Mouse (Mus musculus): Measurements from ENCODE around the gene Tmem95. TPM values are rescaled to one million over a fixed set of nuclear protein-coding genes. Genes with fewer than 3 reads are reported as not detected.
"Not testable (repeated sequence)": the region's sequence is repeated elsewhere in the genome, so short reads cannot be mapped to it uniquely, and the experiment has no call there.

Gene Tmem95
- polyA plus RNA-seq, 1 experiment from 2014 or later, result not detected

GRCm38 (mm10) chr11:69878399-69878798, 581 bp upstream of the Tmem95 start:
- H3K4me3 ChIP-seq, result no peak overlapping the region
- no peaks in the 10 kb centered on the region for H3K36me3 ChIP-seq
- H3K27me3 ChIP-seq (replicated peaks), result no peaks in the 10 kb centered on the region
- no peak for ATAC-seq (ENCODE audit: extremely low read depth, insufficient number of reproducible peaks, low FRiP score, low TSS enrichment)
- H3K4me1 ChIP-seq, result peaks cover 53% of the 10 kb centered on the region
- WGBS, result 84% methylated on average over 3 of the region's 3 CpGs
- no peak overlapping the region for H3K27ac ChIP-seq (replicated peaks)
- no peaks in the 10 kb centered on the region for H3K9me3 ChIP-seq
- 0 out of 2 replicates have a peak overlapping the region, but pooled peaks have one; percentile 2 for H3K9ac ChIP-seq
- H3K4me2 ChIP-seq, result peak overlapping the region; percentile 91

GRCm38 (mm10) chr11:69876867-69877266, 951 bp downstream of the Tmem95 start:
- Histone ChIP-seq H3K4me2 (peak overlapping the region; percentile 60), H3K4me1 (peaks cover 48% of the 10 kb centered on the region), H3K4me3 (peak overlapping the region; percentile 32), H3K27ac (replicated peaks) (peak overlapping the region; percentile 74), H3K9ac (peak overlapping the region; percentile 68), H3K36me3 (no peaks in the 10 kb centered on the region), H3K27me3 (replicated peaks) (no peaks in the 10 kb centered on the region), H3K9me3 (no peaks in the 10 kb centered on the region)
- no peak for ATAC-seq (ENCODE audit: extremely low read depth, insufficient number of reproducible peaks, low FRiP score, low TSS enrichment)
- WGBS, result 3% methylated on average over 12 of the region's 12 CpGs

DNA sequence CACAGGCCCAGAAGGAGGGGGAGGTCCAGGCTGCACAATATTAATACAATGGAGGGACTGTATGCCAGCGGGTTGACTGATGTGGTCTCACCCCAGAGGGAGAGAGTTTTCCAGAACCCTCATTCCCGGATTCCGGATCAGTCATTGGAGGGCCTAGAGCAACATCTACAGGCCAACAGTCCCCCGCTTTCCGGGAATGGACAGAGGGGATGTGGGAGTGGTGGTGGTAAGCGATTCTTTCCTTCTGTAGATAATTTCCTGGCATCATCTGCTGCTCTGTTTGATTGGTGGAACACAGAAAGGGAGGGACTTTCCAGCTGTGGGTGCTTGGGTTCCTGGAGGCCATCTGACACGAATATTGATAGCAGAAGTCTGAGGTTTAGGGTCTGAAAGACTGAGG, 1.6 kb downstream of the Tmem95 start:
- no peak for ATAC-seq (ENCODE audit: extremely low read depth, insufficient number of reproducible peaks, low FRiP score, low TSS enrichment)
- H3K27ac ChIP-seq (replicated peaks), result peak overlapping the region; percentile 74
- H3K4me1 ChIP-seq, result peaks cover 41% of the 10 kb centered on the region
- H3K27me3 ChIP-seq (replicated peaks), result no peaks in the 10 kb centered on the region
- no peaks in the 10 kb centered on the region for H3K9me3 ChIP-seq
- no peaks in the 10 kb centered on the region for H3K36me3 ChIP-seq
- H3K9ac ChIP-seq, result peak overlapping the region; percentile 48; the same call in 1 of the 2 replicates
- no peak overlapping the region for H3K4me2 ChIP-seq
- no peak overlapping the region for H3K4me3 ChIP-seq
- 40% methylated on average over 7 of the region's 7 CpGs for WGBS

DNA sequence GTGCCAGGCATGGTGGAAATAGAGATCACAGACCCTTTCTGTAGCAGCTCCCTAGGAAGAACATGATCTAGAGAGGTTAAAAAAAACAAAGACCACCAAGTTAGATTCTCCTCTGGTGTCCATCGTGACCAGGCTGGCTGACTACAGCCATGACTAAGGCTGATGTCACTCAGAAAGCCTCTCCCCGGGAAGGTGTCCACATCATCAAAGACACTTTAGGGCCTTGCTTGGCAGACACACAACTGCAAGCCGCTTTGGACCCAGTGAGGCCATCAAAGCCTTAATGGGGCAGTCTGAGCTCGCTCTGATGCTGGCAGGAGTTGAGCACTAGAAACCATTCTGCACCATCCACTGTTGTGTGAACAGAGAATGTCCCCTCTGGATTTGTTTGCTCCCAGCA, 5.4 kb downstream of the Tmem95 start:
- Histone ChIP-seq H3K27me3 (replicated peaks) (no peaks in the 10 kb centered on the region), H3K9ac (no peak overlapping the region), H3K27ac (replicated peaks) (no peak overlapping the region), H3K4me1 (peaks cover 18% of the 10 kb centered on the region), H3K4me2 (no peak overlapping the region), H3K36me3 (no peaks in the 10 kb centered on the region), H3K4me3 (no peak overlapping the region), H3K9me3 (no peaks in the 10 kb centered on the region)
- 68% methylated on average over 4 of the region's 4 CpGs for WGBS
- ATAC-seq (ENCODE audit: extremely low read depth, insufficient number of reproducible peaks, low FRiP score, low TSS enrichment), result no peak

DNA sequence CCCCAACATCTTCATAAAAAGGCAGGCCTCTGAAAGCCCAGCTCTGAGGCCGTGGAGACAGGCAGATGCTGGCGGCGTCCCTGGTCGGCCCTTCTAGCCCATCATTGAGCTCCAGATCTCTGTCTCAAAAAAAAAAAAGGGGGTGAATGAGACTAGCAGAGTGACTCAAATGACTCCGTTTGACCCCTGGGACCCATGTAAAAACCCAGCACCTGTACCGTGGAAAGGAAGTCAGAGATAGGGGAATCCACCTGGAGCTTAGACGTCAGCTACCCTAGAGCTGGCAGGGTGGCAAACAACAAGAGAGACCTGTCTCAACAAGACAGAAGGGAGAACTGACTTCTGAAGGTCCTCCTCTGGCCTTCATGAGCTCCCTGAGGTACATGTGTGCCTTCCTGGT, 6.0 kb downstream of the Tmem95 start:
- Histone ChIP-seq H3K36me3 (no peaks in the 10 kb centered on the region), H3K4me2 (no peak overlapping the region), H3K4me3 (no peak overlapping the region), H3K27me3 (replicated peaks) (no peaks in the 10 kb centered on the region), H3K9ac (no peak overlapping the region), H3K4me1 (peaks cover 17% of the 10 kb centered on the region), H3K9me3 (no peaks in the 10 kb centered on the region), H3K27ac (replicated peaks) (no peak overlapping the region)
- 80% methylated on average over 7 of the region's 7 CpGs for WGBS
- ATAC-seq (ENCODE audit: extremely low read depth, insufficient number of reproducible peaks, low FRiP score, low TSS enrichment), result no peak

- Histone ChIP-seq H3K4me1 (peaks cover 5% of the 10 kb centered on the region; the same call in 1 of the 2 replicates), H3K4me2 (no peak overlapping the region), H3K9ac (no peak overlapping the region), H3K9me3 (no peaks in the 10 kb centered on the region), H3K27me3 (replicated peaks) (no peaks in the 10 kb centered on the region), H3K36me3 (no peaks in the 10 kb centered on the region), H3K4me3 (no peak overlapping the region), H3K27ac (replicated peaks) (no peak overlapping the region)
- whole genome bisulfite sequencing, result 78% methylated on average over 2 of the region's 2 CpGs
- no peak for ATAC-seq (ENCODE audit: extremely low read depth, insufficient number of reproducible peaks, low FRiP score, low TSS enrichment)
Observed at GRCm38 (mm10) chr11:69870289-69871069, 7.3 kb downstream of the Tmem95 start.

- peaks cover 14% of the 10 kb centered on the region for H3K4me1 ChIP-seq
- H3K36me3 ChIP-seq, result no peaks in the 10 kb centered on the region
- no peaks in the 10 kb centered on the region for H3K27me3 ChIP-seq (replicated peaks)
- ATAC-seq (ENCODE audit: extremely low read depth, insufficient number of reproducible peaks, low FRiP score, low TSS enrichment), result no peak
- no peaks in the 10 kb centered on the region for H3K9me3 ChIP-seq
- no peak overlapping the region for H3K4me3 ChIP-seq
- H3K9ac ChIP-seq, result no peak overlapping the region
- H3K4me2 ChIP-seq, result no peak overlapping the region
- H3K27ac ChIP-seq (replicated peaks), result no peak overlapping the region
- WGBS, result 36% methylated on average over 9 of the region's 9 CpGs
Observed at GRCm38 (mm10) chr11:69867335-69867734, 10.5 kb downstream of the Tmem95 start.

DNA sequence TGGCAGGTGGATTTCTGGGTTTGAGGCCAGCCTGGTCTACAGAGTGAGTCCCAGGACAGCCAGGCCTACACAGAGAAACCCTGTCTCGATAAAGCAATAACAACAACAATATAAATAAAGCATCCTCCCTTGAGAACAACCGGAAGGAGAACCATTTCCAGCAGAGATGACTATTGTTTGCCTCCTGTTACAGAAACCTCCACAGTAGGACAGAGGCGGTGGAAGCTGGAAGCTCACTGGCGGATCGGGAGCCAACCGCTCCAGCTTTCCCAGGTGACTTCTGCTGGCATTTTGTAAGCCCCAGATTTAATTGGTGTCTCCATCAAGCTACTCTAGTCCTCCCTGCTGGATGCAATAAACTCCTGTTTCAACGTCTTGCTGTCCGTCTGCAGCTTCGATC, 12.3 kb downstream of the Tmem95 start:
- Histone ChIP-seq H3K4me2 (no peak overlapping the region), H3K27me3 (replicated peaks) (no peaks in the 10 kb centered on the region), H3K36me3 (no peaks in the 10 kb centered on the region), H3K27ac (replicated peaks) (no peak overlapping the region), H3K4me3 (no peak overlapping the region), H3K9ac (no peak overlapping the region), H3K9me3 (no peaks in the 10 kb centered on the region), H3K4me1 (peaks cover 14% of the 10 kb centered on the region)
- 88% methylated on average over 9 of the region's 9 CpGs for WGBS
- no peak for ATAC-seq (ENCODE audit: extremely low read depth, insufficient number of reproducible peaks, low FRiP score, low TSS enrichment)

GRCm38 (mm10) chr11:69864138-69864860, 13.5 kb downstream of the Tmem95 start:
- Histone ChIP-seq H3K27me3 (replicated peaks) (peaks cover 8% of the 10 kb centered on the region), H3K36me3 (no peaks in the 10 kb centered on the region), H3K27ac (replicated peaks) (peak overlapping the region; percentile 65), H3K4me3 (no peak overlapping the region), H3K9me3 (no peaks in the 10 kb centered on the region), H3K4me1 (peaks cover 14% of the 10 kb centered on the region), H3K4me2 (no peak overlapping the region), H3K9ac (no peak overlapping the region)
- no peak for ATAC-seq (ENCODE audit: extremely low read depth, insufficient number of reproducible peaks, low FRiP score, low TSS enrichment)
- 54% methylated on average over 8 of the region's 8 CpGs for WGBS

DNA sequence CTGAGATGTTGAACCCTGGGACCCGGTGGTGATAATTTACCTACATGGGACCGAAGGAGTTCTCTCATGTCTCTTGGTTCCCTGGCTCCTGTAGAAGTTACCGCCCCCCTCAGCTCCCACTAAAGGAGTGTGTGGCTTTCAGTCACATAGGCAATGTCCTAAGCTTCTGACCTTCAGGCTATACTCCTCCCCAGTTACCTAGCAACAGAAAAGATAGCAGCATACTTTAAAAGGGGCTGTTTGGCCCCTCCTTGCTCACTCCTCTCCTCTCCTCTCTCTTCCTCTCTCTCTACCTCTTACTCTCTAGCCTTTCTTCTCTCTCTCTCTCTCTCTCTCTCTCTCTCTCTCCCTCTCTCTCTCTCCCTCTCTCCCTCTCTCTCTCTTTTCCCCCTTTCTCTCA, 14.1 kb downstream of the Tmem95 start:
- peak overlapping the region; percentile 65 for H3K27ac ChIP-seq (replicated peaks)
- peaks cover 14% of the 10 kb centered on the region for H3K27me3 ChIP-seq (replicated peaks)
- H3K9ac ChIP-seq; ATAC-seq (ENCODE audit: extremely low read depth, insufficient number of reproducible peaks, low FRiP score, low TSS enrichment); H3K4me3 ChIP-seq; H3K36me3 ChIP-seq; H3K4me2 ChIP-seq; H3K9me3 ChIP-seq: not testable (repeated sequence)
- peaks cover 14% of the 10 kb centered on the region for H3K4me1 ChIP-seq
- WGBS, result 54% methylated on average over 3 of the region's 3 CpGs

DNA sequence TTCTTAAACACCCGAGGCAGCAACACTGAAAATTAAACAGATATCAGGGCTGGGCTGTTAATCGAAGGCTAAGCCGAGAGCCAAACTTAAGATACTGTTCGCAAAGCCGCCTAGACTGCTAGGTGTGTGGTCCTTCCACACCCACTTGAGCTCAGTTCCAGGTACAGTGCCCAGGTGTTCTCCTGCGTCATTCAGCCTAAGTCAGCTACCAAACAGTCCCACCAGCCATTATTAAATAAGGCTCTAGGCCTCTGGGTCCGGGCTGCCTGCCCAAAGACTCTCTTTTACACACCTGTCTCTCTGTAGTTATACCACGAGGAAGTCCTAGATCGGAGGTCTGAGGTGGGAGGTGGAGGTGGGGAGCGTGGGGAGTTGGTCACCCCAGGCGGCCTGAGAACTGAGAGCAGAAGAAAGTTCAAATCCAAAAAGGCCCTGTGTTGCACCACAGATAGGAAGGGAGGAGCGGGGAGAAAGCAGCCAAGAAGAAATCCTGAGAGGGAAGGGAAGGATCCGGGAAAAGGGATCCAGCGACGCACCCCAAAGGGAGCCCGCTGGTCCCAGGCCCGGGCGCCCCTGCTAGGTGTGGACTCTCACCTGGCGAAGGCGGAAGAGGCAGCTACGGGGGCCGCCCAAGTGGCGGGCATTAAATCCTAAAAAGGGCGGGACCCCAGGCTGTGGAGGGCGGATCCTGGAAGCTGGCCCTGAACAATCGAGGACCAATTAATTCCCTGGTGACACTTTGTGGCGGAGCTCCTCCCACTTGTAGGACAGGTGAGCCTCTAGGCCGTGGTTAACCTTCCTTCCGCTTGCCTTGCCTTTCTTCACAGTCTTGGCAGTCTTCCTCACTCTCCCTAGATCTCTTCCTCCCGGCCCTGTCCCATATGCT, 19.5 kb downstream of the Tmem95 start, which contains the start of gene Tnk1:
Tnk1 (minus strand) TSS at position 618 of the 886 bp plus-strand sequence.
- H3K27me3 ChIP-seq (replicated peaks), result peaks cover 39% of the 10 kb centered on the region
- no peaks in the 10 kb centered on the region for H3K9me3 ChIP-seq
- H3K27ac ChIP-seq (replicated peaks), result no peak within 1 kb of the TSS
- no peak for ATAC-seq (ENCODE audit: extremely low read depth, insufficient number of reproducible peaks, low FRiP score, low TSS enrichment)
- H3K4me1 ChIP-seq, result peaks cover 21% of the 10 kb centered on the region
- 26% methylated on average over 30 of the region's 30 CpGs for WGBS
- H3K36me3 ChIP-seq, result no peaks in the 10 kb centered on the region
- H3K4me2 ChIP-seq, result 0 out of 2 replicates have a peak within 1 kb of the TSS, but pooled peaks have one; percentile 2
- H3K4me3 ChIP-seq, result 0 out of 2 replicates have a peak within 1 kb of the TSS, but pooled peaks have one; percentile 3
- H3K9ac ChIP-seq, result no peak within 1 kb of the TSS
